Mouse (Mus musculus): ENCODE data around the gene Ube2l3. TPM values are rescaled to one million over a fixed set of nuclear protein-coding genes. Genes with fewer than 3 reads are reported as not detected.

The Ube2l3 gene
- total and polyA plus RNA-seq, 3 experiments: 137 to 2,006 (median 297) TPM

GRCm38 (mm10) chr16:17102630-17103220, 99.7 kb downstream of the Ube2l3 start:
- Histone ChIP-seq H3K27ac (ENCODE audit: control insufficient read depth, low read depth, low read length) (no peak overlapping the region), H3K4me3 (ENCODE audit: control insufficient read depth in 1 of 2, insufficient read depth in 1 of 2, low read depth in 2 of 2, low read length in 2 of 2) (no peak overlapping the region), H3K9ac (ENCODE audit: control insufficient read depth, low read depth, low read length, poor library complexity, severe bottlenecking) (no peak overlapping the region), H3K79me2 (ENCODE audit: control insufficient read depth, insufficient read depth, low read length, poor library complexity) (no peaks in the 10 kb centered on the region), H3K27me3 (ENCODE audit: control insufficient read depth in 1 of 2, insufficient read depth in 2 of 2, low read length in 2 of 2) (no peaks in the 10 kb centered on the region), H3K36me3 (ENCODE audit: control insufficient read depth in 1 of 2, insufficient read depth in 2 of 2, low read length in 2 of 2) (peaks cover 0 to 7% of the 10 kb centered on the region in 2 experiments; a peak in 2 of 4 replicates), H3K9me3 (replicated peaks; ENCODE audit: insufficient read depth, low read length) (no peaks in the 10 kb centered on the region), H3K4me1 (ENCODE audit: control insufficient read depth in 1 of 2, insufficient read depth in 2 of 2, low read length in 2 of 2) (no peaks in the 10 kb centered on the region)
- TF ChIP-seq POLR2AphosphoS2 (IDR thresholded peaks at IDR 0.05; ENCODE audit: low read length) (no peak), MYC (IDR thresholded peaks at IDR 0.05; ENCODE audit: low read depth, low read length) (no peak), TCF12 (IDR thresholded peaks at IDR 0.05; ENCODE audit: low read depth, low read length) (no peak), POLR2A (IDR thresholded peaks at IDR 0.05; ENCODE audit: control insufficient read depth in 1 of 2, insufficient read depth in 1 of 2, low read depth in 1 of 2, low read length in 2 of 2, poor library complexity in 1 of 2) (no peak), MEF2A (IDR thresholded peaks at IDR 0.05; ENCODE audit: extremely low read depth, insufficient replicate concordance, low read depth, low read length, poor library complexity, severe bottlenecking) (no peak)
- DNase-seq (ENCODE audit: low read depth, low spot score): no peak

Other genes with a start within 250 kb of the Ube2l3 start
- gene Mapk1, start 219.3 kb downstream of the Ube2l3 start, total RNA-seq (2012; rRNA removed): 125 and 131 TPM in 2 replicates
- gene Mapk1, start 219.3 kb downstream of the Ube2l3 start, polyA plus RNA-seq (2012; ENCODE audit: insufficient read depth in 1 of 2, insufficient read length in 2 of 2, low read depth in 1 of 2, low replicate concordance in 2 of 2, missing spikeins in 1 of 2): 100 to 1,000 TPM; 144 to 225 TPM
- gene Ypel1, start 133.0 kb downstream of the Ube2l3 start, total RNA-seq (2012; rRNA removed): 0.42 and 0.46 TPM in 2 replicates
- 1 to 10 TPM in 1 of 2 experiments, not detected in 1; 1.1 TPM for gene Ypel1, start 133.0 kb downstream of the Ube2l3 start, polyA plus RNA-seq (2012; ENCODE audit: insufficient read depth in 1 of 2, insufficient read length in 2 of 2, low read depth in 1 of 2, low replicate concordance in 2 of 2, missing spikeins in 1 of 2)
- 62.1 and 62.9 TPM in 2 replicates for gene Ppil2, start 91.4 kb downstream of the Ube2l3 start, total RNA-seq (2012; rRNA removed)
- 10 to 100 TPM in 1 of 2 experiments, not detected in 1; 81.2 TPM for gene Ppil2, start 91.4 kb downstream of the Ube2l3 start, polyA plus RNA-seq (2012; ENCODE audit: insufficient read depth in 1 of 2, insufficient read length in 2 of 2, low read depth in 1 of 2, low replicate concordance in 2 of 2, missing spikeins in 1 of 2)
- gene 2610318N02Rik, start 77.5 kb downstream of the Ube2l3 start, total RNA-seq (2012; rRNA removed): 22.6 and 23.8 TPM in 2 replicates
- gene 2610318N02Rik, start 77.5 kb downstream of the Ube2l3 start, polyA plus RNA-seq (2012; ENCODE audit: insufficient read depth in 1 of 2, insufficient read length in 2 of 2, low read depth in 1 of 2, low replicate concordance in 2 of 2, missing spikeins in 1 of 2): 10 to 100 TPM in 1 of 2 experiments, not detected in 1; 80.6 TPM
- gene Sdf2l1, start 70.3 kb downstream of the Ube2l3 start, total RNA-seq (2012; rRNA removed): 246 and 263 TPM in 2 replicates
- gene Sdf2l1, start 70.3 kb downstream of the Ube2l3 start, polyA plus RNA-seq (2012; ENCODE audit: insufficient read depth in 1 of 2, insufficient read length in 2 of 2, low read depth in 1 of 2, low replicate concordance in 2 of 2, missing spikeins in 1 of 2): 100 to 1,000 TPM in 1 of 2 experiments, not detected in 1; 249 TPM
- gene Ydjc, start 58.0 kb downstream of the Ube2l3 start, total RNA-seq (2012; rRNA removed): 56.7 TPM in 2 replicates
- gene Ydjc, start 58.0 kb downstream of the Ube2l3 start, polyA plus RNA-seq (2012; ENCODE audit: insufficient read depth in 1 of 2, insufficient read length in 2 of 2, low read depth in 1 of 2, low replicate concordance in 2 of 2, missing spikeins in 1 of 2): 10 to 100 TPM in 1 of 2 experiments, not detected in 1; 68.5 TPM
- gene Ccdc116, start 55.4 kb downstream of the Ube2l3 start, total RNA-seq (2012; rRNA removed): 3.4 and 4.9 TPM in 2 replicates
- gene Ccdc116, start 55.4 kb downstream of the Ube2l3 start, polyA plus RNA-seq (2012; ENCODE audit: insufficient read depth in 1 of 2, insufficient read length in 2 of 2, low read depth in 1 of 2, low replicate concordance in 2 of 2, missing spikeins in 1 of 2): 1 to 10 TPM in 1 of 2 experiments, not detected in 1; 7.9 TPM
- 0.36 and 0.62 TPM in 2 replicates for gene Rimbp3, start 6.0 kb upstream of the Ube2l3 start, total RNA-seq (2012; rRNA removed)
- under 1 TPM in 1 of 2 experiments, not detected in 1; 0.35 TPM for gene Rimbp3, start 6.0 kb upstream of the Ube2l3 start, polyA plus RNA-seq (2012; ENCODE audit: insufficient read depth in 1 of 2, insufficient read length in 2 of 2, low read depth in 1 of 2, low replicate concordance in 2 of 2, missing spikeins in 1 of 2)
- gene Hic2, start 30.9 kb upstream of the Ube2l3 start, total RNA-seq (2012; rRNA removed): 5.8 and 5.9 TPM in 2 replicates
- gene Hic2, start 30.9 kb upstream of the Ube2l3 start, polyA plus RNA-seq (2012; ENCODE audit: insufficient read depth in 1 of 2, insufficient read length in 2 of 2, low read depth in 1 of 2, low replicate concordance in 2 of 2, missing spikeins in 1 of 2): 1 to 10 TPM in 1 of 2 experiments, not detected in 1; 9.5 TPM
- 2.6 and 3.3 TPM in 2 replicates for gene Tmem191c, start 73.4 kb upstream of the Ube2l3 start, total RNA-seq (2012; rRNA removed)
- 1 to 10 TPM in 1 of 2 experiments, not detected in 1; 7.5 TPM for gene Tmem191c, start 73.4 kb upstream of the Ube2l3 start, polyA plus RNA-seq (2012; ENCODE audit: insufficient read depth in 1 of 2, insufficient read length in 2 of 2, low read depth in 1 of 2, low replicate concordance in 2 of 2, missing spikeins in 1 of 2)
- not detected in 2 replicates for gene Serpind1, start 128.7 kb upstream of the Ube2l3 start, total RNA-seq (2012; rRNA removed)
- not detected for gene Serpind1, start 128.7 kb upstream of the Ube2l3 start, polyA plus RNA-seq (2012; ENCODE audit: insufficient read depth in 1 of 2, insufficient read length in 2 of 2, low read depth in 1 of 2, low replicate concordance in 2 of 2, missing spikeins in 1 of 2)
- gene Snap29, start 203.3 kb upstream of the Ube2l3 start, total RNA-seq (2012; rRNA removed): 9.4 and 11.6 TPM in 2 replicates
- gene Snap29, start 203.3 kb upstream of the Ube2l3 start, polyA plus RNA-seq (2012; ENCODE audit: insufficient read depth in 1 of 2, insufficient read length in 2 of 2, low read depth in 1 of 2, low replicate concordance in 2 of 2, missing spikeins in 1 of 2): 10 to 100 TPM in 1 of 2 experiments, not detected in 1; 11.8 TPM
- 25.0 and 30.9 TPM in 2 replicates for gene Pi4ka, start 203.7 kb upstream of the Ube2l3 start, total RNA-seq (2012; rRNA removed)
- gene Pi4ka, start 203.7 kb upstream of the Ube2l3 start, polyA plus RNA-seq (2012; ENCODE audit: insufficient read depth in 1 of 2, insufficient read length in 2 of 2, low read depth in 1 of 2, low replicate concordance in 2 of 2, missing spikeins in 1 of 2): 100 to 1,000 TPM in 1 of 2 experiments, 10 to 100 TPM in 1; 73.1 to 286 TPM
- 14.9 and 16.2 TPM in 2 replicates for gene Crkl, start 249.3 kb upstream of the Ube2l3 start, total RNA-seq (2012; rRNA removed)
- gene Crkl, start 249.3 kb upstream of the Ube2l3 start, polyA plus RNA-seq (2012; ENCODE audit: insufficient read depth in 1 of 2, insufficient read length in 2 of 2, low read depth in 1 of 2, low replicate concordance in 2 of 2, missing spikeins in 1 of 2): 100 to 1,000 TPM in 1 of 2 experiments, 10 to 100 TPM in 1; 34.6 to 146 TPM